Mouse (Mus musculus) liver, adult 2 months (tissue): Measurements from ENCODE around the gene Fam114a1.

ENCODE experiments used
- CTCF ChIP-seq: fragments of 200-500 bp; IDR thresholded peaks from 2 replicates; pipeline ENCODE4 v1.5.1; 2011; ENCODE audit warnings: low read depth, low read length, control low read depth
- POLR2A ChIP-seq: fragments of 200-500 bp; IDR thresholded peaks from 2 replicates; pipeline ENCODE4 v1.6.1; 2011; ENCODE audit warnings: low read length, control low read depth; ENCODE audit not compliant: insufficient read depth; ENCODE audit errors: extremely low read depth

GRCm38 (mm10) chr5:64977128-64977527 is 7.3 kb downstream of the Fam114a1 start:
- TF ChIP-seq POLR2A (no peak), CTCF (no peak)
